Mouse (Mus musculus): ENCODE data around the gene Ptprt.

DNA sequence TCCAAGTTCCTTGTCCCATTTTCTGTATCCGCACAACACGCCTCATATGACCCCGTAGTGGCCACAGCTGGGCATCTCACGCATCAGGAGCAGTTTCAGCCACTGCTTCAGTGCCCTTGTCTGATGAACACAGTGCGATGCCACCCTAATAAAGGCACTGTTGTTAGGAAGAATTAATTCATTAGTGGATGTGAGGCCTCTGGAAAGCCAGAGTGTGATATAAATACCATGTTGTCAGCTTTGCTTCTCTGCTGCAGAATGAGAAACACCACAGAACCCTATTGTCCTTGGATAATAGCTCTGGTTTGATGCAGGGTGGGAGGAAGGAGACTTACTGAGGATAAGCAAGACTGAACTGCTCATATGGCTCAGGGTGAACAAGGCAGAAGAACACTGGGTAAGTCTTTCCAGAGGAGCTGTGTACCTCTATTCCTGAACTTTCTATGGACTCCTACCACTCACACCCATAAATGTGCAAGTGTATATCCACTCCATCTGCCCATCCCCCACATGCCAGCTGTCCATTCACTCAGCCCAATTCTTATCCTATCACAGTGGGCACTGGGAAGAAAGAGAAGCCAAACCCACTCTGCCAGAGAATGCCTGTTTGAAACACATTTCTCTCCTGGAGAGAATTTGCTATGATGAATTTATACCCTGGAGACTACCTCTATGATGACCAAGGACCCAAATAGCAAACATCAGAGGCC, 582.2 kb downstream of the Ptprt start:
- TF ChIP-seq CTCF (IDR thresholded peaks at IDR 0.05; ENCODE audit: borderline replicate concordance, control insufficient read depth, extremely low read depth, insufficient read depth, low read length, poor library complexity) (no peak), POLR2A (IDR thresholded peaks at IDR 0.05; ENCODE audit: control insufficient read depth, extremely low read depth, insufficient read depth, low read length, poor library complexity) (no peak)
